Mouse (Mus musculus) adrenal gland, postnatal 25 days (tissue): Measurements from ENCODE around the gene Smco2. TPM values are rescaled to one million over a fixed set of nuclear protein-coding genes. Genes with fewer than 3 reads are reported as not detected.

Experiments
- DNase-seq: peaks from one replicate; pipeline ENCODE4 v3.0.0; 2021; ENCODE audit warnings: mixed read lengths
- long read RNA-seq: library from polyadenylated mRNA; stranded (forward); transcript quantifications from one replicate; pipeline ENCODE4 v2.0.0, GENCODE M21; 2021
- total RNA-seq: library from RNA; stranded (reverse); gene quantifications from 2 replicates; pipeline ENCODE4 v1.2.3, GENCODE M21; 2021

Gene Smco2
- total RNA-seq: not detected in 2 replicates
- long read RNA-seq: 0 reads

DNA sequence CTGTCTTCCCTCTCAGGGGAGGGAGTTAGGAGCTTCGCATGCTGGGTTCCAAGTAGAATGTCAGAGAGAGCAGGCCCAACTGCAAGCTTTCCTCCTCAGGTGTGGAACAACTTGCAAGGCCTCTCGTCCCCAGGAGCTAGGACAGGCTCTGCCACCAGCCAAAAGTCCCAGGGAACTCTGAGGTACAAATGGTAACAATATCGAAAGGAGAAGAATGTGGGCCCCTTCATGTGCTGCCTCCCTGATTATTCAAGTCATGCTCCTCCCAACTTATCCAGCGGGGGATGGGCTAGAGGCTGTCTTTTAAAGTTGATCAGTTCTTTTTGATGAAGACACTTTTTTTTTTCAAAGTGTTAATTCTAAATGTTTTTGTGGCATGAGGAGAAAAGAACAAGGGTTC, at the start of gene Smco2:
TSS of gene Smco2 (plus strand) at position 55 of the 400 bp plus-strand sequence.
- no peak for DNase-seq

DNA sequence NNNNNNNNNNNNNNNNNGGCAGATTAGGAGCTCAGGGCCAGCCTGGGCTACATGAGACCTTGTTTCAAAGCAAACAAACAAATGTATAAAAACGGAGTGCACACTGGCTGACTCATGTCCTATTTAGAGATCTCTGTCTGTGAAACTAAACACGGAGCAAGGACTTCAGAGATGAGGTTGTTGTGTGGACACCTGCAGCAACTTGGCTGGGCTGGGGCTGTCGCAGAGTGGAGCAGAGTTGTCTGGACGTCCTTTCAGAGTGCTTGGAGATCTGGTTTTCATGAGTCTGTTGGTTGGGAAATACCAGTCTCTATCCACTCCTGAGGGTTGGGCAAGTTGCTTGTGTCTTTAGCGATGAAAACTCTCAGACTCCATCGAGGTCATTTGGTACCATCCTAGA, 39.9 kb upstream of the Smco2 start:
- DNase-seq: no peak

DNA sequence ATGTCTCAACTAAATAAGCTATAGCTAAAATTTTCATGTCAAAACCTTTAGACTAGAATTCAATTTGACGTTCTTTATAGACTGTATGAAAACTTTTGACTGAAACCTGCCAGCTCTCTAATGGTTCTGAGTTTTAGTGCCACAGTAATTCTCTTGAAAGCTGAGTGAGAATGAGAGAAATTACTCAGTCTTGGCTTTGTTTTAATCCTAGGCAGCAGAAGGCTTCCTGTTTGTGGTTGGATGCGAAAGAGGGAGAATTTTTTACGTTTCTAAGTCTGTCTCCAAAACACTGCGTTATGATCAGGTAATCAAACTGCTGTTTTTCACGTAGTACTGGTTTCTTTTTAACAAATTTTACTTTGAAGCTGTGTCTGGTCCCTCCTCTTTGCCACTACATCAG, 36.9 kb upstream of the Smco2 start:
- DNase-seq: no peak

DNA sequence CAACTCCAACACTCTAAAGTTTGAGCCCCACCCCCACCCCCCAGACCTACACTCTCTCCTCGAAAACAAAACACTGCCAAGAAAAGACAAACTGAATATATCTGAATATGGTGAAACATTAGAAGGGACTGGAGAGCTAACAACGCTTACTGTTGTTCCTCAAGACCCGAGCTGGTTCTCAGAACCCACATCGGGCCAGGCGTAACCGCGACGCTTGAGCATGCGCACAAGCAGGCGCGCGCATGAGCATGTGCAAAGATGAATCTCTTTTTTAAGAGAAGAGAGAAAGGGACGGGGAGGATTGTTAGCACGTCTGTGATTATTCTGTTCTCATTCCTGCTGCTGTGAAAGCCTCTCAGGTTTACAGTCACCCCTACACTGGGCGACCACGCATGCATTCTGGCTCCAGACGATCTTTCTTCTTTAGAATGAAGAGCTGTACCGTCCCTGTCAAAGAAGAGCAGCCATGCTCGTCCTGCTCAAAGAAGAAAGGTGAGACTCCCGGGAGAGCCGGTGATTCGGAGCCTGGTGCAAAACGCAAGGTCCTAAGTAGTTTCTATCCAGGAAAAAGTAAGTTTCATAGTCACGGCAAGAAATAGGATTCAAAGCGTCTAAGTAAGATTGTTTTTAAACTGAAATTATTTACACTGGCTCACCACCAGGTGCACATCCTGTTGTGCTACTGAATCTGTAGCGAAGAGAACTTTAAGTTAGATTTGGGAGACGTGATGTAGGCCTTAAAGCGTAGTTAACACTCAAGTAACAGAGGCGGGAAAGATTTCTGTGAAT, 29.5 kb upstream of the Smco2 start:
- no peak for DNase-seq

DNA sequence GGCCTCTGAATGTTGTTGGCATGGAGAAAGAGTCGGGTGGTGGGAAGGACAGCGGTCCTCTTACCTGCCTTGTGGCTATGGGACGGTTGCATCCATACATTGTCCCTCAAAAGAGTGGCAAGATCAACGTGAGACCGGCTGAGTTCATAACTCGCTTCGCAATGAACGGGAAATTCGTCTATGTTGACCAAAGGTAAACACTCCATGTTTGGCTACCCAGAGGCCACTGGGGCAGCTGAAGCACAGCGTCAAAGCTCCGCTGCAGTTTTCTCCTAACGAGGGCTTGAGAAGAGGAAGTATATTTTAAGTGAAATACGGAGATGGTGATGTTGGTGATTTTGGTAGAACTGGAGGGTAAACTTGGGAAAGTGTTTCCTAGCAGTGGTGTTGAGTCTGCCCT, 27.9 kb upstream of the Smco2 start:
- DNase-seq: no peak

DNA sequence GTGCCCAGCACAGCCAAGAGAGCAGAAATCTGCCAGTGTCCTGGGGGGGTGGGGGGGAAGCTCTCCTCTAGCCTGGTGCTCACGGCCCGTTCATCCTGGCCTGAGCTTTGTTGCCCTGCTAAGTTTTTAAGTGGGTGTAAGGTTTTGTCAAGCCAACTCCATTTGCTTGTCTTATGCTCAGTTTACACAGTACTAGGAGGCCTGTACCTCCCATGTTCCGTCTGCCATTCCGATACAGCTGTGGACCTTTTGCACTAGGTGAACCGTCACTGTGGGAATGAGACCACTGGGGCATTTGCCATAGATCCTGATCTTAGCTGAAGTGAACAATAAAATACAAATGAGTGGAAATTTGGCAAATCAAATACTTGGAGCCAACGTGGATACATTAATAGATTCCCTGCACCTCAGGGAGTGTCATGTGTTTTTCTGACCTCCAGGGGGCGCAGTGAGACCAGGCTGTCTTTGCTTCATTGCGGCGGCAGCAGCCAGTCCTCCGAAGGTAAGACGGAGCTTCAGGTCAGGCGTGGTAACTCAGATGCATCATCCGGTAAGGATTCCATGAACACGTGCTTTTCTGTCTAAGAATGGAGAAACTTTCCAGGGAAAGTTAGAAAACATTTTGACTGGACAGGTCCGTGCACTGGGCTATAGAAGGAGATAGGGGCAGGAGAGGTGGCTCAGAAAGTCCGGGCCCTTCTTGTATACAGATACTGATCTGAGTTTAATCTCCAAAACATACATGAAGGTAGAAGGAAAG, 25.0 kb upstream of the Smco2 start:
- DNase-seq: peak; percentile 76

DNA sequence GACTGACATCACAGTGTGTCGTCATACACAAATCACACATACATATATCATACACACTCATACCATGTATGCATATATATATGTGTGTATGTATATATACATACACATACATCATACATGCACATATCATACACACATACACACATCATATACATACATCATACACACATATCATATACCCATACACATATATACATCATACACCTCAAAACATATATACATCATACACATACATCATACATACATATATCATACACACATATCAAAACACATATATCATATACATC, 24.5 kb upstream of the Smco2 start:
- DNase-seq: no peak

DNA sequence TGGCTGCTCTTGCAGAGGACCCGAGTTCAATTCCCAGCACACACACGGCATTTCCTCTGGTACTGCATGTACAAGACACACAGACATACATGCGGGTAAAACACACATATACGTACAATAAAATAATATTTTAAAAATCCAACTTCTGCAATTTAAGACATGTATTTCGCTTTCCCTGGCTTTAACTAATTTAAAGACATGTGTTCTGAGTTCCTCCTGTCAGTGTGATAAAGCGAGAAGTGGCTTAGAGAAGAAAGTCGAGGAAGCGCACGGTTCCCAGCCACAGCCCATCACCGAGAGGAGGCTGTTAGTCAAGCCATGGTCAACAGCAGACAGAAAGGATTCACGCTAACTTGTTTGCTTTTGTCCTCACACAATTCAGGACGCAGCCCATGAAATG, 18.6 kb upstream of the Smco2 start:
- DNase-seq: no peak

DNA sequence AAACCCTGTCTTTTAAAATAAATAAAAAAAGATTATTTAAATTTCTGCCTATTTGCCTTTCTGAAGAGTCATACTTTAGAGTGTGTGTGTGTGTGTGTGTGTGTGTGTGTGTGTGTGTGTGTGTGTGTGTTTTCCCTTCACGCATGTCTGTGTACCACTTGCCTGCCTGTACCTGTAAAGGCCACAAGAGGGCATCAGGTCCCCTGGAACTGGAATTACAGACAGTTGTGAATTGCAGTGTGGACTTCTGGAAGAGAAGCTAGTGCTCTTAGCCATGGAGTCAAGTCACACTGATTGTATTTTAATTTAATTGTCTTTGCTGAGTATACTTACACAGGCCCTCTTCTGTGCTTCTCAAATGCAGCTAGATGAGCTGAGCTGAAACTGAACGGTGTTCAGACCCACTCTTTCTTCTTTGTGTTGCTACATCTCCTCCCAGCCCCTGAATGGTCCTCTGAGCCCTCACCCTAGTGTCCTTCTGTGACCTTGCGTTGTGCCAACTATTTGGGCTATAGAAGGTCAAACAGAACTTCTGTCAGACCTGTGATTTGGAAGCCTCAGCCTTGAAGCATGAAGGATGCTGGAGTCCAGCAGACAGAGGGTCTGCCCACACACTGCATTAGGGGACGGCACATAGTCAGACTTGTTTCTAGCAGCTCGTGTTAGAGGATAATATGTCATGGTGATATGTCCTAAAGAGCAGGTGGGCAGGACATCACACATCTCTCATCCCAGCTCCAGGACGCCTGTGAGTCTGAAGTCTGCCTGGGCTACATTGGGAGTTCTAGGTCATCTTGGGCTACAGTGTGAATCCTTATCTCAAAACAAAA, 16.2 kb upstream of the Smco2 start:
- peak; percentile 48 for DNase-seq

DNA sequence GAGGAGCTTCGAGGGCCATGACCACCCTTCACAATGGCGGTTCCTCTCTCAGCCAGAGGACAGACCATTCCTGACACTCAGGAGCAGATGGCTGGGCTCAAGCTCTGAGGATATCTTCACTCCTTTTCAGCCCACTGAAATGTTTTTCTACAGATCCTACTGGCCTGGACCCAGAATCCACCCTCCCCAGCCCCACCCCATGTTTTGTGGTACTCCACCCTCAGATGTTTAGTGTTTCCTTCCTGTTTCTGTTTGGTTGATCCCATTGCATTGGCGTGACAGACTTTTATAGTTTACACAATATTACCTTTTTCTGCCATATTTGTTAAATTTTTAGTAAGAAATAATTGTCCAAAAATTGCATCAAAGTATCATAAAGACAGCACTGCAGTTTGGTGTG, 15.6 kb upstream of the Smco2 start:
- DNase-seq: no peak

DNA sequence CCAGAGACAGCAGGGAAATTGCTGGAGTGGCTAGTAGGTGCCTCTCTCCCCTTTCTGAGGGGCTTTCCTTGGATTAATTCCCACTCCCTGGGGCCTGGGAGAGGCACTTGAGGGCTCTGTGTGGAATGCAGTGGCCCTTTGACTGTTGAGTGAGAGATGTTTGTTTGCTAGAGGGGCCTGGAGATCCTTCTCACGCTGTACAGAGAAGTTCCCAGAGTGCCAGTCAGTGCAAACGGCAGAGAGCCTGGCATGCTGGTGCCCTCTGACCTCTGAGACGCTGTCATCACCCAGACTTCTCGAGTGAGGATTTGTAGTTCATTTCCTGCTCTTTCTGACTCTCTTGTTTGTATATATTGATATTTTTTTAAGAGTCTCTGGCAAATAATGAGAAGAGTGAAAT, 14.1 kb upstream of the Smco2 start:
- DNase-seq: no peak

DNA sequence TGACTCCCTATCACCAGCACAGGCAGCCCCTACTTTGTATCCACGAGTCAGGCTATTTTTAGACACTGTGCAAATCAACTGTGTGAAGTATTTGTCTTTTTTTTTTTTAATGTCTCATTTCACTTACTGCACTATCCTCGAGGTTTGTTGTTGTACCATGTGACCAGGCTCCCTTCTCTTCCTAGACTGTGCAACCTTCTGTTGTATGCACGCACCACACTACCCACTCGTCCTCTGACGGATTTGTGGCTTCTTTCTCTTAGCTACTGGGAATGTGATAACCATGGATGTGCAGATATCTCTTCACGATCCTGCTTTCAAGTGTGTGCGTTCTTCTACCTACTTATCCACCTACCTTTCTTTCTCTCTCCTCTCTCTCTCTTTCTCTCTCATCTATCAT, 12.6 kb upstream of the Smco2 start:
- DNase-seq: no peak

DNA sequence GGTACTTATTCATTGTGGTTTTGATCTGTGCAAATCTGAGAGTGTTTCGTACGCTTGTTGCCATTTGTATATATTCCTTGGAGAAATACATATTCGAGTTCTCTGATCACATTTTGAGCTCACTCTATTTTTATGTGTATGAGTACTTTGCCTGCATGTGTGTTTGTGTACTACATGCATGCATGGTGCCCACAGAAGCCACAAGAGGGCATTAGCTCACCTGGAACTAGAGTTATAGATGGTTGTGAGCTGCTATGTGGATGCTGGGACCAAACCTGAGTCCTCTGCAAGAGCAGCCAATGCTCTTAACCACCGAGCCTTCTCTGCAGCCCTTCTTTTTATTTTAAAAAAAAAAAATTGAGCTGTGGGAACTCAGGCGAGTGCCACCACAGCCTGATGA, 11.5 kb upstream of the Smco2 start:
- DNase-seq: no peak

DNA sequence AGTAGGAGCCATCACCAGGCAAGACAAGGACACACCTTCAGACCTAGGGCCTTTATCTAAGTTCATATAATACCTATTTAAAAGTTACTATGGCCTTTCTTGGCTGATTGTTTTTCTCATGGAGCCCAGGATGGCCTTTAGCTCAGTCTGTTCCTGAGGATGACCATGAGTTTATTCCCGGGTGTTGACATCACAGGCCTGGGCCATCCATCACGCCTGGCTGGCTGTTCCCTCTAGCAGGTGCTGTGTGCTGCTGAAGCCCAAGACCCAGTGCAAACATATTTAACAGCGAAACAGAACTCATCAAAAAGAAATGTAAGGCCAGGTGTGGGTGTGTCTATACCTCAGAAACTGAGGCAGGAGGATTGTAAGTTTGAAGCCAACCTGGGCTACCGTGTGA, 11.0 kb upstream of the Smco2 start:
- DNase-seq: peak; percentile 23

DNA sequence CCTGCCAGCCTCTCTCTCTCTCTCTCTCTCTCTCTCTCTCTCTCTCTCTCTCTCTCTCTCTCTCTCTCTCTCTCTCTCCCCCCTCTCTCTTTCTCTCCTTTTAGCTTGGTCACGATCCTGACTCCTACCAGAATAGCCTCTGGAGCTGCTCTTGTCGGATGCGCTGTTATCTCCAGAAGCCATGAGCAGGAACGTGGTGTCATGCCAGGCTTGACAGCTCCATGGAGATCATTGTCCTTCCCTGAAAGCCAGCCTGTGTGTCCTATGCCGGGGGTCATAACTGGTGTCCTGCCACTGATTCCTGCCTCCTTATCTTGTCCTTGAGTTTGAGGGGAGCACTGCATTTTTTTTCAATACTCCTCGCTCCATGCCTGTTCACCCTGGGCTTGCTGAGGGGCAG, 5.0 kb upstream of the Smco2 start:
- no peak for DNase-seq

DNA sequence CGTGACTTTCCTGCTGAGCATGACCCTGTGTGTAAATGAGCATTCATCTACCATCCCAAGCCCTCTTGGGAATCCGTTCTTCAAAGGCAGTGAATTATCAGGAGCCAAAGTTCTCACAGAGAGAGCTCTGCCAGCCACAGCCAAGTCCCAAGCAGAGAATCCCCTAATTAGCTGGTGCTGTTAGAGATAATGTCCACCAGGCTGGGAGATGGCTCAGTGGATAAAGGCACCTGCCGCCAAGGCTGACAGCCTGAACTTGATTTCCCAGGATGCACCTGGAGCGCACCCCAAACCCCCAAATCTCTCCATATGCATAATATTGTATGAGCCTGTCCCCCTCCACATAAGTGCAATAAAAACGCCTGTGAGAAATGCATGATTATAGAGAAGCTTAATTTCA, 4.6 kb upstream of the Smco2 start:
- no peak for DNase-seq

DNA sequence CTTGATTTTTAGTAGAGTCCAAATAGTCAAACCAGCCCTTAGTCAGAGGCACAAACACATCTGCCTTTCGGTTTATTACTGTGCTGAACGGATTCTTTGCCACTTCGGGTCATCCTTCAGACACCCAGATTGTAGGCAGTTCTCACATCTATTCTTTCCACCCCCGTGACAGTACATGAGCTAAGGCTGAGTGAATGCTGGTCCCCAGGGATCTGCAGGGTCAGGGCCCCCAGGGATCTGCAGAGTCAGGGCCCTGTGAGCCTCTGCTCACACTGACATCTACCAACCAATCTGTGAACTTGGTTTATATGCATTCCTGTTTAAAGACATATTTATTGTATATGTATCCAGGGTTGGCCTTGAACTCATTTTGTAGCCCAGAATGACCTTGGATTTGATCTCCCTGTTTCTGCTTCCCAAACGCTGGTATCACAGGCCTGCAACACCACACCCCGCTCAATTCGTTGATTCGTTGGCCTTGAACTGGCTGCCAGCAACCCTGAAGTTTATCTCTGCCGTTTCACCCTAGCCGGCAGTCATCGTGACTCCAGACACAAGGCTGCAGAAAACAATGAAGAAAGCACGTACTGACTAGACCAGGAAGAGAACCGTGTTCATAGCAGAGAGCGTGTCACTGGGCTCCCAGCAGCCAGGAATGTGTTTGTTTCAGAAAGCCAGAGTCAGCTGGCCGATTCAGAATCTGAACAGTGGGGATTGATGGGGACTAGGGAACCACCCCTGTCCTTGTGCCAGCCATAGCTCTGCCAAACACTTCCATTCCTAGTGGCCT, 3.7 kb upstream of the Smco2 start:
- DNase-seq: peak; percentile 53

DNA sequence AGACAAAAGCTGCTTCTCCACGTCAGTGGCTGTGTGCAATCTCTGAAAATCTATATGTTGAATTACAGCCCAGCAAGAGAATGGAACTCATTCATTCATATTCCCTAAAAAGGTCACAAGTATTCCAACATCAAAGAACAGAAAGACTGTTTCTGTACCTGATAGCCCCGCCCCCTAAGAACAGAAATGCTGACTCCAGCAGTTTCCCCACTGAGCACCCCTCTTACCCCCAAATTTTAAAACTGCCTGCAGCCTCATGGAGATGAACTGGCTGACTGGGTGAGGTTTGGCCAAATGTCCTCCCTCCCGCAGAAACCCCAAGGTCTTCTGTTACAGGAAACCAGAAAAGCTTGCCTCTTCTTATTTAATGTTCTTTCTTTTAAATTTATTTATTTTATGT, 2.5 kb upstream of the Smco2 start:
- no peak for DNase-seq

DNA sequence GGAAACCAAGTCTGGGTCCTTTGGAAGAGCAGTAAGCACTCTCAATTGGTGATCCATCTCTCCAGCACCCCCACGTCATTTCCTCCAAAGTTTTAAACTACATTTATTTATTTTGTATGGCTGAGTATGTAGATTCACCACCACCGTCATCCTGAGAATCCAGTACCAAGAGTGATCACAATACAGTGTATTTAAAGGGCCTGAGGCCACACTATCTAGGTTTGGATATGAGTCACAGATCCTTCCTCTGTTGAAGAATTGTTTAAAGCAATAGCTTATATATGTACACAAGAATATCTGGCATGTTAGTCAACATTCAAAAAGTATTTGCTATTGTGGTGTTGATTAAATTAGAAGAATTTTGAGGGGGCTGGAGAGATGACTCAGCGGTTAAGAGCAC, 1.6 kb upstream of the Smco2 start:
- no peak for DNase-seq

DNA sequence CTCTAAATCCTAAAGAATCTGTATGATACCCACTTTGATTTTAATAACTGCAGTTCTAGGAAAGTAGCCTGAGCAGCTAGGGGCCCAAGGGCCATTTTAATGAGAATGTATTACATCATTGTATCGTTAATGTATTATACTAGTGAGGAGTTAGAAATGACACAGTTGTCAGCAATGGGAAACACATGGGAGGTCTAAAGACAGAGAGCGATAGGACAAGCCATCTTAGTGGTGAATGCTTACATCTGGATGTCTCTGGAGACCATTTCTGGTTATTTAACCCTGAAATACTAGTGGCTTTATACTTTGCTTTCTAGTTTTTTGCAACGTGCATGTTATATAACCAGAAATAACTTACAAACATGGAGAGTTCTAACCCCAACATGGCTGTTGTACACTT, 2.0 kb downstream of the Smco2 start:
- no peak for DNase-seq

DNA sequence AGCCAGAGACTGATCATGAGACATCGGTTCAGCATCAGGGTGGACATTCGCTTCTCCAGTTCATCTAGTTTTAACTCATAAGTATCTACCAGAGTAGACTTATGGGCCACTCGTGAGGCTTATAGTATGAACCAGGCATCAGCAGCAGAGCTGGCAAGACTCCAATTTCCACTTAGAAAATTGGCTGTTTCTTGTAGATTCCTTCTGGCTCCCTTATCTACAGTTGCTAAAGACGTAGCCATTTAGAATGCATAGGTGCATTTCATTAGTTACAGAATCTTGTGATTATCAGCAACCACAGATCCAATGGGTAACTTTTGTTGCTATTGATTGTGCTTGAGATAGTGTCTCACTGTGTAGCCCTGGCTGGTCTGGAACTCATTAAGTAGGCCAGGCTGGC, 2.8 kb downstream of the Smco2 start:
- no peak for DNase-seq

DNA sequence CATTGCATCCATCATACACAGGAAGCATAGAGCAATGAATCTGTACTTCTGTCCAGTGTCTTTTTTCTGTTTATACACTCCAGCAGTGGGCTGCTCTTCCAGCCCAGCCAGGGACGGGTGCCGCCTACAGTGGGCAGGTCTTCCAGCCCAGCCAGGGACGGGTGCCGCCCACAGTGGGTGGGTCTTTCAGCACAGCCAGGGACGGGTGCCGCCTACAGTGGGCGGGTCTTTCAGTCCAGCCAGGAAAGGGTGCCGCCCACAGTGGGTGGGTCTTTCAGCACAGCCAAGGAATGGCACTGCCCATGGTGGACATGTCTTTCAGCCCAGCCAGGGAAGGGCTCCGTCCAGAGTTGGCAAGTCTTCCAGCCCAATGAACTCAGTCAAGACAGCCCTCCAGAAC, 5.3 kb downstream of the Smco2 start:
- DNase-seq: no peak

DNA sequence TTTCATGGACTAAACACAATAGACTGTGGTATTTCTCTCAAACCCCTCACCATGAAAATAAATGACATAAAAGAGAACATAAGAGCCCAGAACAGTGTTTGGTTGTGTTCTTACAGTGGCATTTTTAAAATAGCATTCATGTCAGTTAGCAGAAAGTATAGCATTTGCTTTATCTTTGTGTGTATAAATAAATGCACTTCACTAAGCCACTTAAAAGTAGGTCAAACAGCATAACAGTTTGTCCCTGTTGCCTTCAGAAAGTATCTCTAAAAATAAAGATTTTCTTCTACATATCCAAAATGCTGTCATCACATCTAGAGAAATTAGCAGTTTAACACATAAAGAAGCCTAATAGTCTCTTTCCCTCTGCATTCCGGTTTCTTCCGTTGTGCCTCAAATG, 7.5 kb downstream of the Smco2 start:
- DNase-seq: no peak
